Mouse (Mus musculus) T-helper 17 cell (primary cell): ENCODE data around the gene H2-T23.

Source experiments
- in situ Hi-C, 2 experiments: fragments of 300-600 bp; cut with MboI, MseI; formaldehyde crosslinking; loops; 1 replicate in 1 of 2; 2 replicates in 1 of 2; pipeline ENCODE4 v1.15.1; 2025; ENCODE audit warnings: high pct_unique_total_duplicates in 2 of 2

Gene H2-T23

DNA sequence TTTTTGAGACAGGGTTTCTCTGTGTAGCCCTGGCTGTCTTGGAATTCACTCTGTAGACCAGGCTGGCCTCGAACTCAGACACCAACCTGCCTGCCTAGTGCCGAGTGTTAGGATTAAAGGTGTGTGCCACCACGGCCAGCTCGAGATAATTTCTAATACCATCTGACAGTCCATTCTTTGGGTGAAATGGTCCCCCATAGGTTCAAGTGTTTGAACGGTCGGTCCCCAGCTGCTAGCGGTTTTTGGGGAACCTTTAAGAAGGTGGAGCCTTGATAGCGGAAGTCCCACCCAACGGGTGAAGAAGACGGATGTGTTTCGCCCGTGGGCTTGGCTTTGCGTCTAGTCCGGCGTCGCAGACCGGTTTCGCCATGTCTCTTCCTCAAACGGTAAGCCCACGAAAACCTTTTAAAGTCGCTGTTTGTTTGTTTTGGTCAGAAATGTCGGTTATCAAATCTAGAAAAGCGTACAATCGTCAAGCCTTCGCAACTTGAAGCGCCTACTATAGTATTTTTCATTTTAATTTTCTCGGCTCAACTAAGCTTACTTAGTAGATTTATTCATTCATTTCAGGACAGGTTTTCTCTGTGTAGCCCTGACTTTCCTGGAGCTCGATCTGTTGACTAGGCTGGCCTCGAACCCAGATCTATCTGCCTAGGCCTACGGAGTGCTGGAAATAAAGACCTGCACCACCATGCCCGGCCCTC lies 38.3 kb downstream of the H2-T23 start:
- in situ Hi-C loops, result no loop called here

DNA sequence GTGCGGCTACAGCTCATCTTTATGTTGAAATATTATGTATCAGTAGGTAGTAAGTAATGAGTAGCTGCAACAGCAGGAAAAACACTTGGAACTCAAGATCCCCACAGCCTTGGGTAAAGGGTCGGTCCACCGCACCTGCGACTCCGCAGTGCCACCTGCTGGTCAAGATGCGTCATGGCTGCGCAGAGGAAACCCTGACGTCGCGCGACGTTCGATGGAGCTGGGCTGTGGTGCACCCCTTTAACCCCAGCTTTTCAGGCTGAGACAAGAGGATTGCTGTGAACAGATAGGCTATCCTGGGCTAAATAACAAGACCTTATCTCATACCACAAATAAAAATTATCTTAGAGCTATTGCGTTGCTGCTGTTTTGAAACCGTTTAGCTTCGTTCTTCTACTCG lies 39.0 kb downstream of the H2-T23 start:
- in situ Hi-C loops, result no loop called here

DNA sequence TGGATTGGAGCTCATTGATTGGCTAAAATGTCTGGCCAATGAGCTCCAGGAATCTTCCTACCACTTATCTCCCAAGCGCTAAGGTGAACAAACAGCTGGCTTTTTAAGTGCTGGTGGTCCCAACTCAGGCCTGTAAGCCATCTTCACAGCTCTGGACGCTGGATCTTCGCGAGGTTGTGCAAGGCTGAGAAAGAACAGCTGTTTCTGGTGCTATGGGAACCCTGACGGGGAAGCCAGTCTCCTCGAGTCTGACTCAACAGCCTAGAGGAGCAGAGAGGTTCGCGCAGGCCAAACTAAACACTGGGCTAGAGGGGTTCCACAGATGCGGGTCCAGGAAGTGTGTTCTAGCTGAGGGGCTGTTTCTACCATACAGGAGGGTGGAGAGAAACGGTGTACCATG lies 40.9 kb downstream of the H2-T23 start:
- in situ Hi-C loops, result no loop called here

DNA sequence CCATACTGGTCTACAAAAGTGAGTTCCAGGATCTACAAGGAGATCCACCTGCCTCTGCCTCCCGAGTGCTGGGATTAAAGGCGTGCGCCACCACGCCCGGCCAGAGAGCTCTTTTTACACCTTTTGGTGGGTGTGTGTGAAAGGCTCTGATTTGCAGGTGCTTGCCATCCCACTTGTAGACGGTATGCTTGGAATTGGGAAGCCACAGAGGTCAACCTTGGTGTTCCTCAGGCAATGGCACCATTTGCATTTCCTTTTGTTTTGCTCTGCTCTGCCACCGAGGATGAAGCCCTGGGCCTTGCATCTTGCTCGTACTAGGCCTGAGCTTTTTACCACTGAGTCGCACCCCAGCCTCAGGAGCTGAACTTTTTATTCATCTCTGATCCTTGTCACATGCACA lies 50.9 kb downstream of the H2-T23 start:
- in situ Hi-C loops, result no loop called here

DNA sequence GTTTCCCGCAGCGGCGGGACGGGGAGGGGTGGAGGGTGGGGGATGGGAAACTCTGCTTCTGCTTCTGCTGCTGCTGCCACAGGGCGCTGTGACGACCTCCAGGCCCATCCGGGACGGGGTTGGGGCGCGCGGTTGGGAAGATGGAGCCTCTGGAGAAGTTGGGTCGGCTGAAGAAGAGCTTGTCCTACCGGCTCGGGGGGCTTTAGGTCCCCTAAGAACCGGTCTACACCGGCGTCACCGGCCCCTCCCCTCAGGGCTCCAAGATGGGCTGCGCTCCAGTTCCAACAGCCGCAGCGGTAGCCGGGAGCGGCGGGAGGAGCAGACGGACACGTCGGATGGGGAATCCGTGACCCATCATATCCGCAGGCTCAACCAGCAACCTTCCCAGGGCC lies 52.3 kb downstream of the H2-T23 start:
- in situ Hi-C loops, result no loop called here
